Mouse (Mus musculus) mesoderm, embryonic 11.5 days (tissue): ENCODE measurements around the gene Ctrl.
"Not testable (repeated sequence)": the region's sequence is repeated elsewhere in the genome, so short reads cannot be mapped to it uniquely, and the experiment has no call there.

Experiments
- DNase-seq: peaks from one replicate; pipeline ENCODE4 v3.0.0-alpha.2; 2012; ENCODE audit warnings: low read depth, low spot score

Gene Ctrl

GRCm38 (mm10) chr8:105933762-105934161 is at the start of gene Ctrl:
Gene Ctrl, minus strand, starts transcription at chr8:105933862.
- no peak for DNase-seq

- DNase-seq = not testable (repeated sequence)
Measured at GRCm38 (mm10) chr8:105983406-105983805, 49.7 kb upstream of the Ctrl start.

- no peak for DNase-seq
Measured at GRCm38 (mm10) chr8:105981146-105981545, 47.5 kb upstream of the Ctrl start.

- DNase-seq = no peak
Measured at GRCm38 (mm10) chr8:105979325-105979724, 45.7 kb upstream of the Ctrl start, which contains the start of gene Dpep3. Gene Dpep3, minus strand, starts transcription at chr8:105979429.

GRCm38 (mm10) chr8:105975363-105975762 is 41.7 kb upstream of the Ctrl start:
- no peak for DNase-seq

- DNase-seq = no peak
Measured at GRCm38 (mm10) chr8:105971019-105971720, 37.5 kb upstream of the Ctrl start.

- DNase-seq = no peak
Measured at GRCm38 (mm10) chr8:105969367-105969766, 35.7 kb upstream of the Ctrl start.

- peak; percentile 65 for DNase-seq
Measured at GRCm38 (mm10) chr8:105966692-105967311, 33.1 kb upstream of the Ctrl start.

GRCm38 (mm10) chr8:105965905-105966341 is 32.3 kb upstream of the Ctrl start, which contains the start of gene Slc12a4:
Gene Slc12a4, minus strand, starts transcription at chr8:105966097.
- peak; percentile 86 for DNase-seq

- peak; percentile 41 for DNase-seq
Measured at GRCm38 (mm10) chr8:105965266-105965904, 31.7 kb upstream of the Ctrl start.

- no peak for DNase-seq
Measured at GRCm38 (mm10) chr8:105964506-105965265, 31.0 kb upstream of the Ctrl start.

- no peak for DNase-seq
Measured at GRCm38 (mm10) chr8:105961536-105961935, 27.9 kb upstream of the Ctrl start.

GRCm38 (mm10) chr8:105961101-105961500 is 27.4 kb upstream of the Ctrl start:
- DNase-seq = no peak

- no peak for DNase-seq
Measured at GRCm38 (mm10) chr8:105959350-105959749, 25.7 kb upstream of the Ctrl start.

- no peak for DNase-seq
Measured at GRCm38 (mm10) chr8:105957813-105958212, 24.2 kb upstream of the Ctrl start.

- no peak for DNase-seq
Measured at GRCm38 (mm10) chr8:105956556-105956955, 22.9 kb upstream of the Ctrl start.

GRCm38 (mm10) chr8:105951057-105951659 is 17.5 kb upstream of the Ctrl start:
- no peak for DNase-seq

GRCm38 (mm10) chr8:105949350-105949749 is 15.7 kb upstream of the Ctrl start:
- DNase-seq = no peak

- DNase-seq = no peak
Measured at GRCm38 (mm10) chr8:105943321-105943739, 9.7 kb upstream of the Ctrl start, which contains the start of gene Lcat. Gene Lcat, minus strand, starts transcription at chr8:105943382.

- DNase-seq = no peak
Measured at GRCm38 (mm10) chr8:105942542-105942941, 8.9 kb upstream of the Ctrl start.

GRCm38 (mm10) chr8:105942026-105942425 is 8.4 kb upstream of the Ctrl start:
- no peak for DNase-seq
